Mouse (Mus musculus) right cerebral cortex, postnatal 4 days (tissue): ENCODE results near the gene Wdtc1.

Experiments used
- DNase-seq: peaks from one replicate; pipeline ENCODE4 v3.0.0-alpha.2; 2022

The Wdtc1 gene

DNA sequence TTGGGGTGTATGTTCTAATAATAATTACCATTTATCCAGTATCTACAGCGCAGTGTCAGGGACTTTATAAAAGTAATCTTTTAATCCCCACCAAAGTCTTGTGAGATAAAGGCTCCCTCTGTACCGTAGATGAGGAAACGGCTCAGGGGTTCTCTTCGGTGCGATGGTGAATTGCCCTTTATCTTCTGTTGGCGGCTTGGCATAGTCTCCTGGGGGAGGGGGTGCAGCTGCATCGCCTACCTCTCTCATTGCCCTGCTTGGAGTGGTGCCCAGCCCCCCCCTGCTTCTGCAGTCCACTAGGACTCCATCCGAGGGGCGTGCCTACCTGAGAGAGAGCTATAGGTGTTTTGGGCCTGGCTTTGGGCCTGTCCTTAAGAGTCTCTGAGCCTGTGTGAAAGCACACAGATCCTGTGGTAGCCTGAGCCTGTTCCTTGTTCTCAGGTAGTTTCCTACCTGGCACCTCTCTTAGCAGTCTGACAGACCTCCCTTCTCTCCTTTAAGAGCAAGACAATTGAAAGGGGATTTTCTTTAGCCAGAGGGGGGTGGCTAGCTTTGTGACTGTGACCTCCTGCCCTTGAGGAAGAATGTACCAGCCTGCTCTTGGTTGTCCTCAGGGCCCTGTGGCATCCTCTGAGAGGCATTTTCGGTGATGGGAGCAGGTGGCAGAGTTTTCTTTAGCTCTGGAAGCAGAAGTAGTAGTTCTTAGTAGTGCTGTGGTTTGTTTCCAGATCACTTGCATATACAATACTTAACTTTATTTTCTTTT, 22.7 kb upstream of the Wdtc1 start:
- DNase-seq = peak; percentile 39

DNA sequence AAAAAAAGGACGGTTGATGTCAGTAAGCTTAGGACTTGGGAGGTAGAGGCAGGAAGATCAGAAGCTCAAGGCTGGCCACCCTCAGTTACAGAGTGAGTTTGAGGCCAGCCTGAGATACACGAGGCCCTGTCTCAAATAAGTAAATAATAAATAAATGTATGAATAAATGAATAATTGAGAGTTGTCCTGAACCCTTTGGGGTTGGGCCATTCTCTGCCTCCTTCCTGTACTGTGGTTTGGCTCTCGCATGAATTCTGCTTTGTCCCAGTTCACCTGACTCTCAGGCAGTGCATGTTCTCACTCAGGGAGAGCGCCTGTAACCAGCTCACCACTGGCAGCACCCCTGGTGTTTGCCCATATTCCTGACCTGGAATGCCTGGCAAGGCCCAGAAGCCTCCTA, 20.7 kb upstream of the Wdtc1 start:
- no peak for DNase-seq

DNA sequence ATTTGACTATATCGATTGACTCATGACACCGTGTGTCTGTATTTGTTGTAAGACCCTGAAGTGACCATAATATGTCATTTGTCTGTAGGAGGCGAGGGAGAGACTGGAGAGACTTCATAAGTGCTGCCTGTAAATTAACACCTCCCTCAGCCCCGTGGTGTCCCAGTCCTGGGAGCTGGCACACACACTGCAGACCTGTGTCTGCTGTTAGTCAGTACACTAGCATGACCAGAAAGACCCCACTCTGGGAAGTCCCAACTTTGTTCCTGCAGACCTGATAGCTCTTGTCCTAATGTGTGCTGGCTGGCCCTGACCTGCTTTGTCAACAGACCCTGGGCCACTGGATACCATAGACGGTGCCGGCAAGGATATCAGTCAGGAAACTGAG, 19.0 kb upstream of the Wdtc1 start:
- no peak for DNase-seq

DNA sequence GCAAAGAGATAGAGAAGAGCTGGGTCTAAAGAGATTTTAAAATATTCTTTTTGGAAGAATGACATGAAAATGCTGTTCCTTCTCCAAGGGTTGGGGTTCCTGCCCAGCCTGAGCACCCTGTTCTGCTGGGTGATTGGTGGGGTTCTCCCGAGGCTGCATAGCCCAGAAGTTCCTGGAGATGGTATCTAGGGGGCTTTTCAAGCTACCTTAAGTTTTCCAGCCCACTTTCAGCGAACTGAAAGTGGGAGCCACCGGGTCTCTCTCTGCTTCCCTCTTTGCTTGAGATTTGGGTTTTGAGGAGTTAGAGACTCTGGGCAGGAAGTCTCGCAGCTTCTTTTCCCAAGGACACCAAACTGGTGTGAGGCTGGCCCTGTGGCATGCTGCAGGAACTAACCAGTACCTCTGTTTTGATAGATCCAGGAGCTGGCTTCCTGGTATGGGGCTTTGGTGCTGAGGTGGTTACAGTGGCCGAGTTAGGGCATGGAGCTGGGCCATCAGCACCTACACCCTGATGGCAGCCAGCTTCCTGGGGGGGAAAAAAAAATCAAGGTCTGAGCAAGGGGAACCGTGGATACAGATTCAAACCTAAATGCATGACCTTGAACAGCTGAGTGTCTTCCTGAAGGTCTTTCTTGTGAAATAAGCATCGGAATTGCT, 18.5 kb upstream of the Wdtc1 start:
- no peak for DNase-seq

DNA sequence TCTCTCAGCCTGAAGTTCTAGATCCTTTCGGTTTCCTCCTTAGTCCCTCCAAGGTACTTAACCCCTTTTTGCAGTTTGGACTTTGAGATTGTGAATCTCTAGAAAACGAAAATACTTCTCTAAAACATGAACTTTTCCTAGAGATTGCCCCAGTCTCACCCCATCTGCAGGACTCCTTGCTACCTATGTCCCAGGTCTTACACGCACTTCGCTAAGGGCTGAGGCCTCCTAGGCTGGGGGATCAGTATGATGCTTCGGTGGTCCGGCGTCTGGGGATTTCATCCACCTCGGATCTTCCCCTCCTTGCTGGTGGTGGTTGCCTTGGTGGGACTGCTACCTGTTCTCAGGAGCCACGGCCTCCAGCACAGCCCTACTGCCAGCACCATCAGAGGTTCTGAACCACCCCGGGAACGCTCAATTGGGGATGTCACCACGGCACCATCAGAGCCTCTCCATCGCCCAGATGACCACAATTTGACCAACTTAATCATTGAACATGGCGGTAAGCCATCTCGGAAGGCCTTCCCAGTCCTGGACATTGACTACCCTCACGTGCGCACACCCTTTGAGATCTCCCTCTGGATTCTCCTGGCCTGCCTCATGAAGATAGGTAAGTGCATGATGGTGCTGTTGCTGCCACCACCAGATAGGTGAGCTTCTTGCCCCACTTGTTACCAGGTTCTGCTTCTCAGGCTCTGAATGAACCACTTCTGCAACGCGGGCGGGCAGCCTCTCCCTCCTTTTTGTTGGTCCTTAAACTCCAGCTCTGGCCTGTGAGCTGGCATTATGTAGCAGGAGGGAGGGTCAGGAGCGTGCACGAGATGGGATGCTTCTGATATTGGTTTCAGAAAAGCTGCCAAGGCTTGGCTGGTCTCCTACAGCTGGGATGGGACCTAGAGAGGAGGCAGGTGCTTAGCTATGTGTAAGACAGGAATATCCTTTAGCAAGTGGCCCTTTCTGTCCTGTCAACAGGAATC, 17.3 kb upstream of the Wdtc1 start:
- no peak for DNase-seq

DNA sequence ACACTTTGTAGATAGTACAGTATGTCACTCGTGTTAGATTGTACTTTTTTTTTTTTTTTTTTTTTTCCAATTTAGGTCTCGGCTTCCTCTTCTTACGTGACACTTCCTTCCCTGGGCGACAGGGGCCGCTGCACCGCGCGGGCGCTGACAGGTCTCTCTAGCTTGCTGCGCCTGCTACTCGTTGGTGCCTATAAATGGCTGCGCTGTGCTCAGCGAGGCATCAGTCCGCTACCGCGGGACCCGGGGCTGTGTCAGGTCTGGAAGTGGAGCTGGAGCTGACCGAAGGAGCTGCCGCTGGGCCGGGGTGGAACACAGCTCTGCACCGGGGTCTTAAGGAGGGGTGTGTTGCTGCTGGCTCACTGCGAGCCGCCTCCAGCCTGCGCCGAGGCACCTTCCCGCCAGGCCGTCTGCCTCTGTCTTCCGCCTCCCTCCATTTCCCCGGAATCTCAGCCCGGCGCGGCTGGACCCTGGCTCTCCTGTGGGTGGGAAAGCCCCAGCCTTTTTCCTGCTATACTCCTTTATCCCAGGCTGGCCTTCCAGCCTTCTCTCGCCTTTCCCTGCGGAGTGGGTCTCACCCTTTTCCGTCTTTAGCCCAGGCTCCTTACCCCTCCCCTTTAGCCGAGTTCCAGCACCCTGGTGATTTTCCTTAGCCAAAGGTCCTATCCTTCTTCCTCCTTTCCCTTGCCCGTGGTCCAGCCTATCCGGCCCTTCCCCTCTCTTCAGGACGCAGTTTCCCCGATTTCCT, 16.4 kb upstream of the Wdtc1 start, which contains the start of gene Slc9a1:
Gene Slc9a1 (plus strand): TSS at position 154 of the 745 bp plus-strand sequence.
- DNase-seq = peak; percentile 94

DNA sequence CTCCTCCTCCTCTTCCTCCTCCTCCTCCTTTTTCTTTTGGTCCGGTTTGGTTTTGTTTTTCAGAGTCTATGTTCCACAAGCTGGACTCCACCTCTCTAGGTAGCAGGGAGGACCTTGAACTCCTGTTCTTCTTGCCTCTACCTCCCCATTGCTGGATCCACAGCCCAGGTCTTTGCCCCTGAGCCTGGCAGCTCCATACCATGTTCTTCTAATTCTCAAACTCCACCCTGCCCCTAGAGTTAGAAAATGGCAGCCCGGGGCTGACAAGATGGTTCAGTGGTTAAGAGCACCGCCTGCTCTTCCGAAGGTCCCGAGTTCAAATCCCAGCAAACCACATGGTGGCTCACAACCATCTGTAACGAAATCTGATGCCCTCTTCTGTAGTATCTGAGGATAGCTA, 1.4 kb upstream of the Wdtc1 start:
- no peak for DNase-seq

DNA sequence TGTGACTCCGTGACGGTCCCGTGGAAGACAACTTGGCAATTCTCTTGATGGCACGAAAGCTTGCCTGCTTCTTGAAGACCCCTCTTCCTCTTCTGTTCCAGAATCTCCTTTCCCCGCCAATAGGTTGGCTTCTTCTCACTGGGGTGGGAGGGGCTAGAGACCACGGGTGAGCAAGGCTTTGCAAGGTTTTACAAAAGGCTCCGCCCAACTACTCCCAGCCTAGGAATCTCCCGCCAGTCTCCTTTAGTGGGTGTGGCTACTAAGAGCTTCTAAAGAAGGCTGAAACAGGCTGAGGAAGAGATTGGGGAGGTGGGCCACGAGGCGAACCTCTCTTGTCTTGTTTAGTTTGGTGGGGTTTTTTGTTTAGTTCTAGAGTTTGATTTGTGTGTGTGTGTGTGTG, 484 bp downstream of the Wdtc1 start:
- DNase-seq = no peak

DNA sequence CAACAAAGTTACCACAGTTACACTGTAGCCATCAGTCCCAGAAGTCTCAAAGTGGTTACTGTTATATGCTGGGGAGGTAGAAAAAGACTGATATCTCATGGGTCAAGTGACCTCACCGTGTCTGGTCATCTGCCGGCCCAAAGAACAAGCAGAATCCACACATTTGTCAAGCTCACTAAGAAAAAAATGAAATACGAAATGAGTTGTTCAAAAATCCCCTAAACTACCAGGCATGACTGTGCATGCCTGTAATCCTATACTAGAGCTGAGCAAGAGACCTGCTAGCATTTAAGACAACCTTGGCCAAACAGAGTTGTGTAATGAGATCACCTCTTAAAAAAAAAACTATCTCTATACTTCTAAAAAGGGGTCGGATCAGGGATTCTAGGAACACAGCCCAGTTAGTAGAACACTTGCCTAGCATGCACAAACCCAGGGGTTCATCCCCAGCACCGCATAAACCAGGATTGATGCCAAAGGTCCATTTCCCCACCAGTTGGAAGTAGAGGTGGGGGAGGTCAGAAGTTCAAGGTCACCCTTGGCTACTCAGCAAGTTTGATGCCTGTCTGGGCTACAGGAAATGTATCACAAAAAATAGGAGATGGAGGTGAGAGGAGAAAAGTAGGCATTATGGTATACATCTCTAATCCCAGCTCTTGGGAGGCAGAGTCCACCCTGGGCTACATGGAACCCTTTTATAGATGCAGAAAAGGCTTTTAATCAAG, 5.1 kb downstream of the Wdtc1 start:
- no peak for DNase-seq

DNA sequence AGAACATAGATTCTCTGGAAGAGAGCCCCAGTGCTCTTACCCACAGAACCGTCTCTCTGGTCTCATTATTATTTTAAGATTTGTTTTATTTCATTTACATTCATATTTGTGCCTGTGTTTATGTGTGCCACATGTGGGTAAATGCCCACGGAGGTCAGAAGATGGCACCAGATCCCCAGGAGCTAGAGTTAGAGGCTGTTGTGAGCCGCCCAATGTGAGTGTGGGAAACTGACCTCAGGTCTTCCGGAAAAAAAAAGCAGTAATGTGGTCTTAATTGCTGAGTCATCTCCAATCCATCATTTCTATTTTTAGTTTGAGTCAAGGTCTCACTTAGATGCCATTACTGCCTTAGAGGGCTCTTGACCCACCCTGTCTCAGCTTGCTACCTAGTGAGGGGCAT, 5.7 kb downstream of the Wdtc1 start:
- DNase-seq = no peak

DNA sequence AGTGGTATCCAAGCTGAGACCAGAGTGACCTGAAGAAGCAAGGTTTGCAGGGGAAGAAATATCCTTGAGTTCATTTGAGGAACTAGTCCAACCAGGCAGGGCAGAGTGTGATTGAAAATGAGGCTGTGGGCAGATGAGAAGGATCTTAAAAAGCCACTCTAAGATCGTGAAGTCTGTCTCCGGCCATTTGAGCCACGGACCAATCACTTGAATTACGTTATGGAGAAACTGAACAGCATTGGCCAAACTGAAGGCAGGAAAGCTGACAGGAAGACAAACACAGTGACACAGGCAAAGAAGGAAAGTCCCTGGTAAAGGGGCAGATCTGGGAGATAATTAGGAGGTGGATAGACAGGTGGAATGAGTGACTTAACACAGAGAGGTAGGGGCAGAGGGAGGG, 6.7 kb downstream of the Wdtc1 start:
- DNase-seq = no peak

DNA sequence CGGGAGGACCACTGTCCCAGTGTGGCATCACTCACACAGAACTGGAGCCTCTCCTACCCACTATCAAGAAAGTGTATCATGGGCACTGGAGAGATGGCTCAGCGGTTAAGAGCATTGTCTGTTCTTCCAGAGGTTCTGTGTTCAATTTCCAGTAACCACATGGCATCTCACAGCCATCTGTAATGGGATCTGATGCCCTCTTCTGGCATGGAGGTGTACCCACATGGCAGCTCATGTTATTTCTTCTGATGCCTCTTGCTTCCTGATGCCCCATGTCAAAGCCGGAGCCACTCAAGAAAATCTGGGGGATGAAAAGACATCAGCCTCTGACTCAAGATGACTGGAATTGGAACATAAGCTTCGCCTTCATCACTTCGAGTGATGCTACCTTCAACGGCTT, 7.6 kb downstream of the Wdtc1 start:
- no peak for DNase-seq

DNA sequence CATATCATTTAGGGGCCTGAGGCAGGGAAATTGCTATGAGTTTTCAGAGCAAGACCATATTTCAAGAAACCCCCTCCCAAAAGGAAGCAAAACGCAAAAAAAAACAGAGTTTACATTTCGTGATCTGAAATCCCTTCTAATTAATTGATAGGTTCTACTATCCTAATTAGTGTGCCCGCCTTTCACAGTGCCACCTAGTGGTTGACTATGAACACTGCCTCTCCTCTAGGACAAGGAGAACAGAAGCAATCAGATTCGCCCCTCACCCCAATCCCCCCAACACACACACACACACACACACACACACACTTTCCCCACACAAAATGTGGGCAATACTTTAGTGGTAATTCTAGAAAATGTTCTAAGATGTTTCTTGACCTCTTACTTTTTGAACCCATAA, 9.2 kb downstream of the Wdtc1 start:
- DNase-seq = peak; percentile 38

DNA sequence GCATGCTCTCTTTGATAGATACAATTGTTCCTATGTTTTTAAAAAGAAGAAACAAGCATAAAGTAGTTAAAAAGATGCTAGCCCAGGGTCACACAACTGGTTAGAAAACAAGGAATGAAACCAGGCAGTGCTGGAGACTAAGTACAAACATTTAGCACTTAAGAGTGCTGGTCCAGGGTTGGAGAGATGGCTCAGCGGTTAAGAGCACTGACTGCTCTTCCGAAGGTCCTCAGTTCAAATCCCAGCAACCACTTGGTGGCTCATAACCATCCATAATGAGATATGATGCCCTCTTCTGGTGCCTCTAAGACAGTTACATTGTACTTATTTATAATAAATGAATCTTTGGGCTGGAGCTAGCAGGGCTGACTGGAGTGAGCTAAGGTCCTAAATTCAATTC, 13.1 kb downstream of the Wdtc1 start:
- DNase-seq = no peak

DNA sequence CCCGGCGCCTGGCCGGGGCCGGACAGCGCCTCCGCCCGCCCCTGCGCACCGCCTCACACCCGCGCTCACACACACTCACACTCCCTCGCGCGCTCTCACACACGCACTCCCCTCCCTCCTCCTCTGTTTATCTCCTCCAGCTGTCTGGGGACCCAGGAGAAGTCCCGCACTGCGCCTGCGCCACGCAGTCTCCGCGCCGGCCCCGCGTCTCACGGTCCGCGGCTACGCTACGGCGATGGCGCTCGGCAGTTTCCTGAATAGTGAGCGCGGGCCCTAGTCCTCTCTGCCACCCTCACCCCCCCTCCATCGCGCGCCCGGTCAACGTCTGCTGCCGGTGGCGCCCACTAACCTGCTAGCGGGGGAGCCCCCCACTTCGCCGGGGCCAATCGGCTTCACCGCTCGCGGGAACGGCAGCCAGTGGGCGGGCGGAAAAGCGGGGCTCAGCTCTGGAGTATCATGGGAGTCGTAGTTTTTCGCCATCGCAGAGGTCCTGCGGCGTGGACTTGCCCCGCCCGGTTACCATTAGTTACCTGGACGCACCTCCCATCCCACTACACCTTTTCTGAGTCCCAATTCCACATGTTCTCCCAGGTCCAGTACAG, 14.0 kb downstream of the Wdtc1 start:
- DNase-seq = peak; percentile 99

DNA sequence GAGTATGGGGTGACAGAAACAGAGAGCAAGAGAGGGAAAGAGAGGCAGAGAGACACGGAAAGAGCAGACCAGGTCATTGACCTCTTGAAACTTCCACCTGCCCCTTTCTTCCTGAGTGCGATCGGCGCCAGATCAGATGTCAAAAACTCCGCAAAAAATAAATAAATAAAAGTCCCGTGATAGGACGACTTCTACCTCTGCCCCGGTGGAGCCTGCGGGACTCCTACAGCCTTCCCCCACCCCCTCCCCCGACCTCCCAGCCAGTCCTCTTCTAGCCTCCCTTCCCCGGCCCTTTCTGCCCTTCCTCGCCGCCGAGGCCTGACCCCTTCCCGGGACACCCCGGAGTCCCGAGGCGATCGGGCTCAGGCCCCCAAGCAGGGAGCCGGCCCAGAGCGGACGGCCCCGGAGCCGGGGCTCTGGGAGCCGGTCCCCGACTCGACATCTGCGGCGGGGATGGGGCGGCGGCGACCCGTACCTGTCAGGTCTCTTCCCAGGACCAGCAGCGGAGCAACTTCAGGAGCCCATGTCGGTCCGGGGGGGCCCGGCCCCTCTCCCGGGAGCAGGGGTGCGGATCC, 14.7 kb downstream of the Wdtc1 start:
- no peak for DNase-seq

DNA sequence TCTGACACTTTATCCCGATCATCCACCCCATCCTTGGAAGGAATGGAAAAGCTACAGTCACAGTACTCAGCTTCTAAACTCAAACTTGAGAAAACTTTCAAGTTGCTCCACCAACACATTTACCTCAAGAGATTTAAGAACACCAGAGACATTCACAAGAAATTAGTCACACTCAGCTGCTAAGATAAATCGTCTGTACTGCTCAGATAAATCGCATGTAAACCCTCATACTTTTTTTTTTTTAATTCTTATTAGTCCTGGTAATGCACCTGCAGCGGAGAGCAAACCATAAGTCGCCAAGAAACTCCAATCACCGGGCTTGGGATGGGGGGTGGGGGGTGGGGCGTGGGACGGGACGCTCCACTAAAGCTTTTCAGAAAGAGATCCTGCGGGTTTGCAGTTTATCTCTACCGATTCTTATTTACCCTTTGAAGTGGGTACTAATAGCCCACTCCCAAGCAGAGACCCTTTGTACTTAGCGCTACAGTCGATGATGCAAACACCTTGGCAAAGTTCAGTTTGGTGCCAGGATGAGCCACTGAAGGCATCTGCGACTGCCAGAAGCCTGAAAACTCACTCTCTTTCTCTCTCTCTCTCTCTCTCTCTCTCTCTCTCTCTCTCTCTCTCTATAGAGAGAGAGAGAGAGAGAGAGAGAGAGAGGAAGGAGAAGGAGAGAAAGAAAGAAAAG, 15.3 kb downstream of the Wdtc1 start:
- DNase-seq = no peak

DNA sequence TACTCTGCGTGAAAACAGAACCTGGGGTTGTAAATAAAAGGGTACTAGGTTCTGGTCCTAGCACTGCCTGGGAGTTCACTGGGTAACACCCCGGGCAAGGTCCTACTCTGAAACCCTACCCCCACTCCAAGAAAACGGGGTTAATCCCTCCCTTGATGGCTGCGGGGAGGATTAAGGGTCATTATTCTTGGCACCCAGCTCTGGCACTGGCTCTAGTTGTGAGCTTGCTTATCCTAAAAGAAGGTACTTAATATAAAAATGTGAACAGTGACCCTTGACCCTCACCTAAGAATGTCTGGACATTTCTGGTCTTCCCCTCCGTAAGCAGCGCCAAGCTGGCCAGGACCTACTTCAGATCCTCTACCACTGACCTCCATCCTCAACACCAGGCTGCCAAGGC, 20.0 kb downstream of the Wdtc1 start:
- no peak for DNase-seq

DNA sequence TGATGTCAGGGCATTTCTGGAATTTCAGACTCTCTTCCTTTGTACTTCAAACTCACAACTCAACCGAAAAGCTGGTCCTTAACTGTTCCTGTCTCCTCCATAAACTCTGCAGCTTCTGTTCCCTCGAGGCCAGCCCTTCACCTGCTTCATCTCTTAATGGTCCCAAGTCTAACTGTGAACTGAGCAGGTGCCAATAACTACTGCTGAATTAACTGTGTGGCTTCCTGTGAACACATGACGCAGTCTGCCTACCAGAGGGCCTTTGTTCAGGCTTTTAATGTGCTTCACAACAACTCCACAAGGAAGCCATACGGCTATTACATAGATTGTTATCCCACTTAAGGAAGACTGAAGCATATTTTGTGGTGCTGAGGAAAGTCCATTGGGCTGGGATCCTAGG, 23.0 kb downstream of the Wdtc1 start:
- DNase-seq = no peak

DNA sequence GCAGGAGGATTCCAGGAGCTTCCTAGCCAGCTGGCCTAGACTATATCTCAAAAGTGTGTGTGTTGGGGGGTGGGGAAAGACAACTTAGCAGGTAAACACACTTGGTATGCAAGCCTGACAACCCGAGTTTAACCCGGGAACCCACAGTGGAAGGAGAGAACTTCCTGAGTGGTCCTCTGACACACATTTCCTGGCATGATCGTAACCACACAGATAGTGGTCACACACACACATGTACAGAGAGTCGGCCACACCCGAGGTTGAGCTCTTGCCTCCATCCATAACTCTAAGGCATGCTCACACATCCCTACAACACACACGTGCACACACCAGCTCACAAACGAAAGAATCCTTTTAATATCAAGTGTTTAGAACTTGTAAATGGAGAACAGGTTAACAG, 25.2 kb downstream of the Wdtc1 start:
- no peak for DNase-seq

DNA sequence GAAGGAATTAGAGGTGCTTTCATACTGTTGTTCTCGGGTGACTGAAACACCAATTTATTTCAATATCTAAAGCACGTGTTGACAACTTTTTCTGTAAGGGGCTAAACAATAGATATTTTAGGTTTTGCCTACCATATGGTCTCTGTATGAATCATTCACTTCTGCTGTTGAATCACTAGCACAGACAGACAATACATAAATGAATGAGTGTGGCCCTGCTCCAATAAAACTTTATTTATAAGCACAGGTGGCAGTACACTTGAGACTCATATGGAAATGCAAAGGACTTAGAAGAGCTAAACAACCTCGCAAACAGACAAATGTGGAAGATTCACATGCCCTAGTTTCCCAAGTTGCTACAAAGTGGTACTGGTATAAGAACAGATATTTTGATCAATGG, 33.6 kb downstream of the Wdtc1 start:
- no peak for DNase-seq
